Mouse (Mus musculus) layer of hippocampus, adult 9-11 months (tissue): Measurements from ENCODE around the gene Ttc9b.
"Not testable (repeated sequence)": the region's sequence is repeated elsewhere in the genome, so short reads cannot be mapped to it uniquely, and the experiment has no call there.

Experiments used
- DNase-seq: peaks from one replicate; pipeline ENCODE4 v3.0.0; 2022

Ttc9b gene

DNA sequence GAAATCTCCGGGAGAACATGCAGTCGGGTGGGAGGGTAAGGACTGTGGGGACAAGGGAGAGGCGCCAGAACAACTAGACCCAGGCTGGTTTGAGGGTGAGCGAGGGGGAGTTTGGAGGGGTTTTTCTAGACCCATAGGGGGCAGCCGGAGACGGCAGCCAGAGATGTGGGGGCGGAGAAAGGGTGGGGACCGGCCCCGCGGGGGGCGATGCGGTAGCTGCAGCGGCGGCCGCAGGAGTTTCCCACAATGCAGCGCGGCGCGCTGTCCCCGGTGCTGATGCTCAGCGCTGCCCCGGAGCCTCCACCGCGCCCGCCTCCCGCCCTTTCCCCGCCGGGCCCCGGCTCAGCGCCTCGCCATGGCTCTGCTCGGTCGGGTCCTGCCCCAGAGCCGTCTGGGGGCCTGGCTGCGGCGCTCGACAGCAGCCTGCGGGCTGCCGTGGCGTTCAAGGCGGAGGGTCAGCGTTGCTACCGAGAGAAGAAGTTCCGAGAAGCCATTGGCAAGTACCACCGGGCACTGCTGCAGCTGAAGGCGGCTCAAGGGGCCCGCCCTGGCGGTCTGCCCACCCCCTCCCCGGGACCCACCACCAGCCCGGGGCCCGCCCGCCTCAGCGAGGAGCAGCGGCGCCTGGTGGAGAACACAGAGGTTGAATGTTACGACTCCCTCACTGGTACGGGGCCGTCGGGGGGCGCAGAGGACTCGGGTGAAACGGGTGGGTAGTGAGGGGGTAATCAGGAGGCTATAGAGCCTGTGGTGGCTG, at the start of gene Ttc9b:
Ttc9b (plus strand) TSS at position 235 of the 757 bp plus-strand sequence.
- peak; percentile 56 for DNase-seq

DNA sequence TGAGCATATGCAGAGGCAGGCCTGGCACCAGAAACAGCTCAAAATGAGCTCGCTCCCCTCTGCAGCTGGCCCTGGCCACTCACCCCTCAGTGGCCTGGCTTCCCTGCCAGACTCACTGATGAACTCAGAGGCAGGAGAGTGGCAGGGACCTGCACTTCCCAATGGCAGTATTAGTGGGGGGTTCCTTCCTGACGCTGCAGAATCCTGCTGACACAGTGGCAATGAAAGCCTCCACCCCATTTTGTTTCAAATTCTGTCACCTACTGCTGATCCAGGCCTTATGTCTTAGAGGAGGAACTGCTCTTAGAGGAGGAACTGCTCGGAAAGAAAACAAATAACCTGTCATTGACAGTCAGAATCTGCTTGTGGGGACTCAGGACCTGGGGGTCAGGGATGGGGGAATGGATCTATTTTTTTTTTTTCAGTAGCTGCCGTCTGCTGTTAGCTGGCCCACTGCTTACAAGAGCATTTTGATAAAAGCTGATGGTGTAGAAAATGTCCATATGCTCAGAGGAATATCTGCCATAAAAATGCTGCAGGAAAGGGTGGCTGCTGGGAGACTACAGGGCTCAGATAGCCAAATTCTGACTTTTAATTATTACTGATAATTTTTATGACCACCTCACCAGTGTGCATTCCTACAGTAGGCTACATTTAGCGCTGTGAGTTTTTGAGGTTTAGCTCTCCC, 48.9 kb upstream of the Ttc9b start:
- DNase-seq: no peak

DNA sequence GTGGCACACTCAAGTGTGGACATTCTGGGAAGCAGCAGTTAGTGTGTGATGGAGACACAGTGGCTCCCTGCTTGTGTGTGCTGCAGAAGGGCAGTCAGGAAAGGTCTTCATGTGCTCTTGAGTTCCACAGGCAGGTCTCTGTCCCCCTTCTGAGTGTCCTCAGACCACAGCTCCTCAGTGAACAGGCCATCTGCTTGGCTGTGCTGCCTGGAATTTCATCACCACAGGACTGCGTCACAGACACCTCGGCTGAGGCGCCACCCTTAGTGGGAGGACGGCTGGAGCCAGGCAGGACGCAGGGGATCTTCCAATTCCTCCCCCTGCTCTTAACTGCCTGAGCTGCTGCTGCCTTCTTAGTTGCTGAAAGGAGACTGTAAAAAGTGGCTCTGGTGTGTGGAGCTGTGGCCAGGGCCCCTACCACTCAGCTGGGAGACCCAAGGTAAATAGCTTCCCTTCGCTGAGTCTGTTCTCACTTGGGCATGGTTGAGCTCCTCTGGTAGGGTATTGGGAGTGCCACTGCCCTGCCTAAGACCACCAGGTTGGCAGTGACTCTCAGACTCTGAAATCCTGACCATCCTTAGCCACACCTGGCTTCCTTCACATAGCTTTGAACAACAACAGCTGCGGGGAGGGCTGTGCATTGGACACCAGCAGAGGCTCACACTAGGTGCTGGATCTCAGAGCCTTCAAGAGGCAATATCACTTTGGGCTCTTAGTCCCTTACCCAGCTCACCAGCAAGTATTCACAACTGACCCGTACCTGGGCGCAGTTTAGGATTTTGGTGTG, 48.0 kb upstream of the Ttc9b start:
- DNase-seq: peak; percentile 70

DNA sequence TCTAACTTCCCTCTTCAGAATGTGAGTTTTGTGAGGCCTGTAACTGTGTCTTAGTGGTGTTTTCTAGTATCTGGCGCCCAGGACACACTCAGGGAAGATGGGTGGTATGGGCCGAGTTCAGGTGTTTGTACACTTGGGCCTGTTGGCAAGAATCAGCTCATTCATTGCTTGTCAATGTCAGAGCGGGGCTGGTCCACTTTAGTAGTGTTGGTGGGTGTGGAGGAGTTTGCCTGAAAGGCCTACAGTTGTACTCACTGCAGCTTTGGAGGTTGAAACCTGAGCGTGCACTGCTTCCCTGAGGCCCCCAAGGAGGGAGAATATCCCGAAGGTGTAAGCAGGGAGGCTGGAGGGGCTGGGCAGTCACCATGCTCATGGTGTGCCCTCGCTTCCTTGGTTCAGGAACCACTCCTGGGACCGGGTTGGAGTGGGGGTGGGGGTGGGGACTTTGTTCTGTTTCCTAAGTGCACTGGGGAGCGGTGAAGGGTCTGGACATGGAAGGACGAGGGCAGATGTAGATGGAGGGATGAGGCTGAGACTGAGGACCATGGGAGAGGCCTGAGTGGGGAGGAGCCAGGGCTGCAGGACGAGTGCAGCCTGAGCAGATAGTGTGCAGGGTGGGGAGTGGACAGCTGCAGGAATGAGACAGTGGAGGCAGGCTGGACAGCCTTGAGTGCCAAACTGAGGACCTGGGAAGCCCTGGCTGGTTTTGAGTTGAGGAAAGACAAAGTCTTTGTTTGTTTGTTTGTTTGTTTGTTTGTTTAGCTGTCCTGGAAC, 47.0 kb upstream of the Ttc9b start:
- DNase-seq: no peak

DNA sequence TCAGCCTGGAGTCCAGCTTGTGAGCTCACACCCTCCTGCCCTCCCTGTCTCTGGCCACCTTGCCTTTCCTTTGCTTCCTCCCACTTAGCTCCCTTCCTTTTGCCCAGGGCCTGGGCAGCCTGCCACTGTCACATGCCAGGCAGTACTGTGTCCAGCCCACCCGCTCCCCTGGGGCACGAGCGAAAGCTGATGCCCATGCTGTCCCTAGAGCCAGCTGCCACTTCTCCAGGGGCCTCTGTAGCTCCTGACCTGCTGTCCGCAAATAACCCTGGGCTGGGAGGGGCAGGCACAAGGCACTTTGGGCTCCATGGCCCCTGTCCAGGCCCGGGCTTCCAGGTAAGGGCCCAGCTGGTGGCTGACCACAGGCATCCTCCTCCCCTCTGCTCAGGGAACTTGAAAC, 46.1 kb upstream of the Ttc9b start:
- DNase-seq: peak; percentile 65

DNA sequence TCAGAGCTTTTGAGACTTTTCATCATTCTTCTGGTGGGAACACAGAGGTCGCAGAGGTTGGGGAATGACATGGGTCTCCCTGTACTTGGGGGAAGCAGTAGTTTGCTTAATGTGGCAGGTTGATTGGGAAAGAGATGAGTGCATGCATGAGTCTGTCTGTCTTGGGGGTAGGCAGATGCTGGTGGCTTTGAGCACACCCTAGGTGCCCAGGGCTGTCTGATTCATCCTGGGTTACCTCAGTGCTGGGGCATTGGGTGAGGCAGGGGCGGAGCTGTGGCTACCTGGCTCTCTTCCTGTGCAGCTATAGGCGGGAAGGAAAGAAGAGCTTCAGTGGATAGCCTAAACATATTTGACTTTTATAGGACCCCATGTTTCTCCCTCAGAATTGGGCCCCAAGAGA, 45.6 kb upstream of the Ttc9b start:
- no peak for DNase-seq

DNA sequence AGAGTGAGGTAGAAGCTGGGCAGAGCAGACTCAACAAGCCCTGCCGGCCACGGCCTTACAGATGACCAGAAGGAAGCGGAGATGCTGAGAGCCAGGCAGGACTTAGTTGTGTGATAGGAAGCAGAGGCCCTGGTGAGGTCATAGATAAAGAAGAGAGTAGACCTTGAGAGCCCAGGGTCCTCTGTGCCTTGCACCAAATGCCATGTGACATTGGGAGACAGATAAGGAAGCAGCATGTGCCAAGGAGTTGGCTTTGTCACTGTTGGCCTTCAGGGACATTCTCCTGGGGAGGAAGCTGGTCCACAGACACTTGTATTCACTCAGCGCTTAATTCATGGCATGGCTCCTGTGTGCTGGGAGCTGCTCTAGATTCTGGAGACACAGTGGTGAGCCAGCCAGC, 44.4 kb upstream of the Ttc9b start:
- no peak for DNase-seq

DNA sequence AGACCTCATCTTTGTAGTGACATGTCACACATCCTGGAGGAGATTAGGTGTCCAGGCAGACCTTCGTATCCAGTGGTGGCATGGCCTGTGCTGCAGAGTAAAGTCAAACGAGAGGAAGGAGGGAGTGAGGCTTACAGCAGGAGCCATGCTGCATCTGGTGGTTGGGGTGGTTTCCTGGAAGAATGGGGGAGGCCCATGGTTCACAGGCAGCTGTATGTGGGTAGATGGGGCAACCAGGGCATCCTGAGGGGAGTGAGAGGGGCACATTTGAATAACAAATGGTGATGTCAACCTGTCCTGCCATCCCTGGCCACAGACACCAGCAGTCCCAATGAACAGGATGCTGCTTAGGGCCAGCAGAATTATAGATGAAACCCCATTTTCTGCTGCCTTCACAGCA, 44.0 kb upstream of the Ttc9b start:
- no peak for DNase-seq

DNA sequence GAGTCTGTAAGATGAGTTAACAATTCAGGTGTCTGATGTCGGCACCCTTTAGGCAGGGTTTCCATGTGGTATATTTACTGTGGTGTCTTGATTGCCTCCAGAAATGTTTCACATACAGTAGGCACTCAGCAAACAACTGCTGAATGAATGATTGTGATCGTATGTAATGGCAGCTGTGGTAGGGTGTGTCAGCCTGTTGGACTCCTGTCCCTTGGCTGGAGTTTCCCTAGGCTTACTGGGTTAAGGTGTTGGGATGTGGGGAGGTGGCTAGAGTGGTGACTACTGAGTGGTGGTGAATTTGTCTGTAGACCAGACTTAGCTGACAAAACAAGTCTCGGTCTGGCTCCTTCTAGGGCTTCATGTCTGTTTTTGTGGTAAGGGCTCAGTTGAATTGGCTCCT, 43.3 kb upstream of the Ttc9b start:
- DNase-seq: no peak

DNA sequence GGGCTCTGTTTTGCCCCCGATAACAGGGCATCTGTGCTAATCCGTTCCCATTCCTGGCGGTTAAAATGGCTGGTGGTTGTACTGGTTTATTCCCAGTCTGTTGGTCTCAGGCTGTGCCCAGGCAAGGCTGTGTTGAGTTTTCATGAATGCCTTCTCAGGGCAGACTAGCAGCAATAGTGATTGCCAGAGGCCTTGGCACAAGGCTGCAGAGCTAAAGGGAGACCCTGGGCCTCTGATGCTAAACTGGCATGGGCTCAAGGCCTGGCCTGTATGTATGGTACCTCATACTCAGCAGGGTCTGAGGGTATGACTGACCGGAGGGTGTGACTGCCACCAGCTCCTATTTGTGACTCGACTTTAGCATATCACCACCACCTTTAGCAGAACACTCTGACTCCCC, 42.8 kb upstream of the Ttc9b start:
- DNase-seq: no peak

DNA sequence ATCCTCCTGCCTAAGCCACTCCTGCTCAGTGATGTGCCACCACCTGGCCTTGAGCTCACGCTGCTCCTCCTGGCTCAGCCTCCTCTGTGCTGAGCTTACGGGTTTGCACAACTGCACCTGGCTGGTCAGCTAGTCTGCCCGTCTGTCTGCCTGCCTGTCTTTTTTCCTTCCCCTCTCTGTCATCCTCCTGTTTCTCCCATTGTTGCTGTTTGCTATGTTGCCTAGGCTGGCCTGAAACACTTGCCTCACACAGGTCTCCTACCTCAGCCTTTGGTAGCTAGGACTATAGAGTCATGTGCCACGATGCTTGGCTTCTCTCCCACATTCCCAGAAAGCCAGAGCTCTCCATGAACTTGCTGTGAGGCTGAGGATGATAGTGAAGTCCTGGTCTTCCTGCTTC, 40.8 kb upstream of the Ttc9b start:
- DNase-seq: no peak

DNA sequence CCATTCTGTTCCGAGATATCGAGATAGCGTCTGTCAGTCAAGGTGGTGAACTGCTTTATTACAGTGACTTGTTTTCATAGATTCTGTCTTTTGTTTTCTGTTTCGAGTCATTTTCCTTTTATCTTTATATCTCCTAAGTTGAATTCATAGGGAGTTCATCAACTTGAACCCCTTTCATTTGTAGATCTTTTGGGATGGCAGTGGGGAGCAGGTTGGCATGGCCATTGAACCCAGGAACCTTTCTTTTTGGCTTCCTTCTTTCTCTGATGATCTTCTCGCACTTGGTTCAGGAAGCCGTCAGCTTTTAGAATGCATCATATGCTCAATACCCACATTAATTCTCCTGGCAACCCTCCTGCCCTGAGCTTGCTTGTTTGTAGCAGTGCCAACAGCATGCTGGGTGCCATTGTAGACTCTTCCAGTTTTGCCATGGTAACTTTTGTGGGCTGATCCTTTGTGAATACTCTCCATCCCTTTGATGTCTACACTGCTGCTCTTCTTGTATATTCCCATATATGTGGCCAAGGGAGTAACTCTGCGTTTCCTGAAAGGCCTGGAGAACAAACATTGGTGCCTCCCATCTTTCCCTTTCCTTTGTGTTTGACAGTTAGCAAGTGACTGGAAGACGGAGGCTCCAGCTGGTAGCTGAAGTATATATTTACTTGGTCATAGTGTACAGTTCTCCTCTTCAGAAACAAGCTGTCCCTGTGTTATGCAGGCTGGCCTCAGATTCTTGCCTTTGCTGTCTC, 39.8 kb upstream of the Ttc9b start:
- peak; percentile 76 for DNase-seq

DNA sequence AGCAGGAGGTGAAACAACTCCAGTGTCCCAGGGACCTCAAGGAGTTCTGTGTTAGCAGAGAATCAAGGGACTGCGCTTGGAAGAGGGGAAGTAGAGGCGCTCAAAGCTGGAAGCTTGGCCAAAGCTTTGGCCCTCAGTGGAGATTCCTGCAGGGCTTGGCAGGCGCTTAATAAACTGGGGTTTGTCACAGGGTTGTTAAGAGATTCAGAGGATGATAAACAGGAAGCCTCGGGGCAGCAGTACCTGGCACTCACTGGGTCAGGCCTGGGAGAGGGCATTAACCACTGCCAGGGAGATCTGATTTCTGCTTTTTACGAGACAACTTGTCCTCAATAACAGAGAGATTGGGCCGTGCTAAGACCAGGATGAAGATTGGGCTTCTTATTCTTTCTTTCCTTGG, 32.7 kb upstream of the Ttc9b start:
- no peak for DNase-seq

DNA sequence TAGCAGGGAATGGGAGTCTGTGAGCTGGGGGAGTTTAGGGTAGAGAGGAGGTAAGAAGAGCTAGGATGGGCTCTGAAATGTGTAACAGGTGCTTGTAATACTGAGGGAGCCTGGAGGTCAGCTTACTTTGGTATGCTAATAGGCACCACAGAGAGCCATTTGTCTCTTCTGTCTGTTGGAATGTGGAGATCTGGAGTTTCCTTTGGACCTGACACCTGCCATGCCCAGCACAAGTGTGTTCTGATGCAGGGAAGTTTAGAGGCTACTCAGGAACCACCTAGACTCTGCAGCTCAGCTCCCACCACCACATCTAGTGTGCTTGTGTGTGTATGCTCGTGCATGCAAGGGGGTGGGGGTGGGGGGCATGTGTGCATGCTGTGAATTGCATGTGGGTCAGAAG, 31.5 kb upstream of the Ttc9b start:
- no peak for DNase-seq

DNA sequence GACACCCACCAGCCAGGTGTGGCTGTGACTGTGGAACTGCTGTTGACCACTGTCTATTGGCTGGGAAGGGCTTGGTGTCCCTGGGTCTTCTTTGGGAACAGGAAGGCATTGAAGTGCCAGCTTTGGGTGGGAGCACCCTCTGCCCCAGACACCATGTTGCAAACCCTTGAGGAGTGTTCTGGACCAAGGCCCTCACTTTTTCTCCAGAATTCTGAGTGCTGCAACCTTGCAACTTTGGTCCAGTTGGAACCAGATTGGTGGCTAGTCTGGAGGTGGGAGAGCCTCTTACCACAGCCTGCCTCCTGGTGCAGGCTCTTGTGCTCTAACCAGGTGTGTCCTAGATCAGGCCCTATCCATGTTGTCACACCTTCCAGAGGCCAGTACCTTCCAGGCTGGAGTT, 28.7 kb upstream of the Ttc9b start:
- DNase-seq: no peak

DNA sequence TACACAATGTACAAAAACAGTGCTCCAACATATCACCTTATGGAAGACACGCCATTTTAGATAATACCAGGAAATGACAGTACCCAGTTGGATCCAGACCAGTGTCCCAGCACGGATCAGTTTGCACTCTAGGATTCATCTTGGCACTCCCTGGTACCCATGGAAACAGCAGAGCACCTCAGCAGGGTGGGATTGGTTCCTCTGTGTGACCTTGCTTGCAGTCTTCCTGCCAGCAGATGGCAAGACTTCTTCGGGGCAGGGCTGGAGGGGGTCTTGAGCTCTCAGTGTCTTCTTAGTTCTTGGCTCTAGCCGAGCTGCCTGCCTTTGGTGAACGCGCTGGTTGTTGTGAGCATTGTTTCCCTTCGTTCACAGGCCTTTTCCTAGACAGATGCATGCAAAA, 26.0 kb upstream of the Ttc9b start:
- DNase-seq: no peak

DNA sequence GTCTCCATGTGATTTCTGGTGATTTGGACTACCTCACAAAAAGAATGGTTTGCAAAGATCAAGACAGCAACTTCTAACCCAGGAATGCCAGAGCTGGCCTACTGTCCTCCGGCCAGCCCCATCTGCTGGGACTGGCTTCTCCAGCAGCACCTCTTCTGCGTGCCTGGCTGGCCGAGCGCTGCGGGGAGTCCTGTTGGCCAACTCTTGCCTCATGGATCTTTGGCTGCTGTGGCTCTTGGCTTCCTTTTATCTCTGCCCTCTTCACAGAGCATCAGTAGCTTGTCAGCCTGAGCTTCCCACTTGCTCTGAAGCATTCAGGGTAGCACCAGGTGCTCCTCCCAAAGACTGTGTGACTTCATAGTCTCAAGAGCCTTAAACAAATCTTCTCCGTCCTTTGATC, 25.5 kb upstream of the Ttc9b start:
- DNase-seq: no peak

DNA sequence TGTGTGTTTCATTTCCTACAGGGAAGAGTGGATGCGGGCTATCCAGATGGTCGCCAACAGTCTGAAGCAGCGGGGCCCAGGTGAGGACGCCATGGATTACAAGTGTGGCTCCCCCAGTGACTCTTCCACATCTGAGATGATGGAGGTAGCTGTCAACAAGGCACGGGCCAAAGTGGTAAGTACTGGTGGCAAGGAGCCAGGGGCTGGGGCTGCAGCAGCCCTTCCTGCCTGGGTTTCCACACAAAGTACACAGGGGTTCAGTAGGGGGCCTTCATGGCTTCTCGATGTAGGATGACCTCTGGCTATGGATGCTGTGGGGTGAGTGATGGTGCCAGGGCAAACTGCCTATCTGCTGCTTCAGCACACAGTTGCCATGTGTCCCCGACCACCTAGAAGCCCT, 24.9 kb upstream of the Ttc9b start:
- DNase-seq: not testable (repeated sequence)

DNA sequence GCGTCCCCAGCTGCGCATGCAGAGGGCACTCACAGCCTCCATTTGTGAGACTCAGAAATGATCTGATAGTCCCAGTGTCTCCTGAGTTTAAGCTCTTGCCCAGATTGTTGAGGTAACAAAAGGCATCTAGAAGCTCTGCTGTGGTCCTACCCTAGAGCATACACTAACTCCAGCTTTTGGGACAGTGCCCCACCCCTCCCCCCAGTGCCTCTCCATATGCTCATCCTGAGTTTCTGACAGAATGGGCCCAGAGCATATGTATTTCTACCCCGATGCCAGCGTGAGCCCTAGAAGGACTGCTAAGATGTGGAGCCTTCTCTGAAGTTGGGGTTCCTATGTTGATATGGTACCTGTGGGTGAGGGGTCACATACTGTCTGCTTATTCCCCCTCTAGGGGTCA, 22.3 kb upstream of the Ttc9b start:
- DNase-seq: no peak

DNA sequence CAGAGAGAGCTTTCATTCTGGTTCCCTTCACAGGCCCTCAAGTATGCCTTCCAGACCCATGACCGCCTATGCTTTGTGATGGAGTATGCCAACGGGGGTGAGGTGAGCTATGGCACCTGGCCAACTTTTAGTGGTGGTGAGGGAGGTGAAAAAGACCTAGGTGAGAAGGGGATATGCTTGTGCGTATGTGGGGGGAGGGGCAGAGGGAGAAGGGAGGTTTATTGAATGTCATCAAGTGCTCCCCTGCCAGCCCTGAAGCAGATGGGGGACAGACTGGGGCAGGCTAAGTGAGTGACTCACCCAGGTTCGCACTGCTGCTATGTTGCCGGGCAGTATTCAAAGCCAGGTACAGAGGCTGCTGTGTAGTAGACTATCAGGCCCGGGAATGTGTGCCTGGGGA, 20.5 kb upstream of the Ttc9b start:
- no peak for DNase-seq

DNA sequence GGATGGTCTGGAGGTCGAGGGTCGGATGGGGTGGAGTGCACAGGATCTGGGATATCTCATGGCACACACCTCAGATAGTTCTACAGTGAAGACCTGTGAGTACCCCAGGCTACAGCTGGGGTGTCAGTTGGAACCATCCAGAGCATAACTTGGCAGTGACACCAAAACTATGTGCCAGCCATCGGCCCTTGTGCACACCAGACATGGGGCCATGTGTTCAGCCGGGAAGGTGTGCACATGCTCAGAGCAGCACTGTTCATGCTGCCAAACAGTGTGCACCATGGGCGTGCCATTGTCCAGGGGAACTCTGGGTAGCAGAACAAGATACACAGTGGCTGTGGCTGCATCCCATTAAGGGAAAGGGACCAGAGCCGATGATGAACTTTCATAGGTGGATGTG, 19.0 kb upstream of the Ttc9b start:
- DNase-seq: no peak

DNA sequence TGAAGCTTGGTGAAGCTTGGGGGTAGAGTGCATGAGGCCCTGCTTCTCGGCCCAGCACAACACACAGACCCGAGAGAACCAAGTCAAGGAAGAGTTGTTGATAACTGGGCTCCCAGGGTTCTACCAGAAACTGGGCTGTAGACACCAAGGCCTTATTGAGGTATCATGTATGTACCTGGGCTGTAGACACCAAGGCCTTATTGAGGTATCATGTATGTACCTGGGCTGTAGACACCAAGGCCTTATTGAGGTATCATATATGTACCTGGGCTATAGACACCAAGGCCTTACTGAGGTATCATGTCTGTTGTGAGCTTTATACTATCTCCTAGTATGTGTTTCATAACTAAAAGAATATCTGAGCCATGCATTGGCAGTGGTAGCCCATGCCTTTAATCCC, 18.6 kb upstream of the Ttc9b start:
- not testable (repeated sequence) for DNase-seq
